ENCODE assay signal across 24 mouse cellular contexts in genomic region chr4:83853885-83854284, GRCm38 (mm10).
"Had no signal": no experiment of that assay in that cellular context is flagged by ENCODE, and none has a peak within 500 bp of the region (broad histone marks: within the 10 kb centered on the region; RNA-seq: fewer than 3 reads in every experiment).

No protein-coding gene starts in this region.

- H3K4me2 ChIP-seq: hindbrain, embryonic 14.5 days; limb, embryonic 13.5 days; liver, embryonic 13.5 days; lung, embryonic 15.5 days; midbrain, embryonic 13.5 days; neural tube, embryonic 13.5 days had no signal

- H3K36me3 ChIP-seq: limb, embryonic 10.5 days; limb, embryonic 13.5 days; liver, embryonic 13.5 days; lung, embryonic 15.5 days; midbrain, embryonic 10.5 days; midbrain, embryonic 13.5 days; neural tube, embryonic 13.5 days had no signal

- H3K4me1 ChIP-seq: liver, embryonic 13.5 days; lung, embryonic 15.5 days; megakaryocyte, embryonic 14.5 days; midbrain, embryonic 10.5 days; midbrain, embryonic 13.5 days; neural tube, embryonic 13.5 days had no signal

- ATAC-seq: hindbrain, postnatal 0 days; inflammation-experienced regulatory T-cells, adult 6 months; midbrain, embryonic 13.5 days; midbrain, embryonic 16.5 days had no signal

- H3K9me3 ChIP-seq: limb, embryonic 10.5 days; limb, embryonic 13.5 days; liver, embryonic 13.5 days; lung, embryonic 15.5 days; megakaryocyte, embryonic 14.5 days; midbrain, embryonic 10.5 days; midbrain, embryonic 13.5 days; neural tube, embryonic 13.5 days had no signal

- H3K27me3 ChIP-seq: limb, embryonic 13.5 days; liver, embryonic 13.5 days; lung, embryonic 15.5 days; megakaryocyte, embryonic 14.5 days; midbrain, embryonic 13.5 days; neural tube, embryonic 13.5 days had no signal

- H3K9ac ChIP-seq: hindbrain, embryonic 14.5 days; limb, embryonic 13.5 days; liver, embryonic 13.5 days; lung, embryonic 15.5 days; midbrain, embryonic 13.5 days; neural tube, embryonic 13.5 days had no signal

- H3K27ac ChIP-seq: hindbrain, embryonic 14.5 days; hindbrain, postnatal 0 days; kidney, postnatal 0 days; layer of hippocampus, adult 2 months; limb, embryonic 10.5 days; limb, embryonic 13.5 days; liver, embryonic 13.5 days; lung, embryonic 15.5 days; midbrain, embryonic 10.5 days; midbrain, embryonic 13.5 days; neural tube, embryonic 13.5 days had no signal

- DNase-seq: kidney, adult 8-10 months; kidney, postnatal 25 days; layer of hippocampus, adult 9-11 months; liver, embryonic 13.5 days; lung, adult 18-20 months; lung, postnatal 10 days; lung, postnatal 36 days; retina, postnatal 1 day; thymus, adult 2 months; thymus, postnatal 14 days had no signal

- H3K4me3 ChIP-seq: layer of hippocampus, adult 2 months; limb, embryonic 10.5 days; limb, embryonic 13.5 days; liver, embryonic 13.5 days; lung, embryonic 15.5 days; megakaryocyte, embryonic 14.5 days; midbrain, embryonic 10.5 days; midbrain, embryonic 13.5 days; myocyte; neural tube, embryonic 13.5 days had no signal
